Mouse (Mus musculus) left cerebral cortex, adult 8-10 months (tissue): ENCODE measurements around the gene Nrn1. TPM values are rescaled to one million over a fixed set of nuclear protein-coding genes. Genes with fewer than 3 reads are reported as not detected.

Experiments
- DNase-seq, 2 experiments: peaks; one replicate each; pipeline ENCODE4 v3.0.0; 2022; ENCODE audit warnings: low spot score in 2 of 2
- total RNA-seq, 4 experiments: library from RNA; stranded (reverse); gene quantifications; 2 replicates each; pipeline ENCODE4 v1.2.4; 2022

The Nrn1 gene
- total RNA-seq, 4 experiments from 2014 or later, result 198 to 210 (median 208) TPM

- DNase-seq, result no peak
Measured at GRCm38 (mm10) chr13:36725881-36726280, 9.1 kb downstream of the Nrn1 start.

GRCm38 (mm10) chr13:36724533-36725470 is 10.1 kb downstream of the Nrn1 start:
- DNase-seq, result peak in 1 of 2 experiments; percentile 58

GRCm38 (mm10) chr13:36723726-36724300 is 11.1 kb downstream of the Nrn1 start:
- no peak for DNase-seq

- DNase-seq, result no peak
Measured at GRCm38 (mm10) chr13:36722309-36722708, 12.6 kb downstream of the Nrn1 start.

- no peak for DNase-seq
Measured at GRCm38 (mm10) chr13:36720297-36721017, 14.5 kb downstream of the Nrn1 start.

GRCm38 (mm10) chr13:36717376-36717775 is 17.6 kb downstream of the Nrn1 start:
- DNase-seq, result no peak

GRCm38 (mm10) chr13:36716708-36717107 is 18.2 kb downstream of the Nrn1 start:
- DNase-seq, result no peak

- no peak for DNase-seq
Measured at GRCm38 (mm10) chr13:36714101-36714500, 20.8 kb downstream of the Nrn1 start.

GRCm38 (mm10) chr13:36707088-36707690 is 27.7 kb downstream of the Nrn1 start:
- DNase-seq, result no peak

GRCm38 (mm10) chr13:36696351-36696771 is 38.6 kb downstream of the Nrn1 start:
- peak in 1 of 2 experiments; percentile 55 for DNase-seq

GRCm38 (mm10) chr13:36695516-36696201 is 39.3 kb downstream of the Nrn1 start:
- peak in 1 of 2 experiments; percentile 63 for DNase-seq

- no peak for DNase-seq
Measured at GRCm38 (mm10) chr13:36683581-36683980, 51.4 kb downstream of the Nrn1 start.

GRCm38 (mm10) chr13:36680690-36681355 is 54.1 kb downstream of the Nrn1 start:
- DNase-seq, result no peak

- DNase-seq, result no peak
Measured at GRCm38 (mm10) chr13:36679345-36679744, 55.6 kb downstream of the Nrn1 start.
